Mouse (Mus musculus): ENCODE measurements around the gene Tuft1. TPM values are rescaled to one million over a fixed set of nuclear protein-coding genes. Genes with fewer than 3 reads are reported as not detected.

Tuft1 gene
- total RNA-seq, 2 experiments from 2014 or later, result 1.3 to 1.6 TPM

Other genes with a start within 250 kb of the Tuft1 start
- 10 to 100 TPM; 35.1 to 37.9 TPM for gene Tdrkh, start 245.6 kb downstream of the Tuft1 start, total RNA-seq (2021)
- gene Mrpl9, start 215.6 kb downstream of the Tuft1 start, total RNA-seq (2021), result 10 to 100 TPM; 37.8 to 38.9 TPM
- not detected for gene Oaz3, start 215.0 kb downstream of the Tuft1 start, total RNA-seq (2021)
- gene Celf3, start 180.6 kb downstream of the Tuft1 start, total RNA-seq (2021), result 100 to 1,000 TPM; 166 to 170 TPM
- gene Riiad1, start 178.5 kb downstream of the Tuft1 start, total RNA-seq (2021), result 1 to 10 TPM; 4.2 to 5.3 TPM
- gene Snx27, start 76.2 kb downstream of the Tuft1 start, total RNA-seq (2021), result 10 to 100 TPM; 95.8 to 98.3 TPM
- not detected for gene Gm10972, start 15.8 kb downstream of the Tuft1 start, total RNA-seq (2021)
- gene Selenbp2, start 34.7 kb upstream of the Tuft1 start, total RNA-seq (2021), result 1 to 10 TPM in 1 of 2 experiments, not detected in 1; 1.1 TPM
- gene Cgn, start 127.6 kb upstream of the Tuft1 start, total RNA-seq (2021), result 1 to 10 TPM; 3.3 to 3.4 TPM
- gene Pogz, start 178.7 kb upstream of the Tuft1 start, total RNA-seq (2021), result 10 to 100 TPM; 57.4 to 58.1 TPM
- gene Psmb4, start 228.1 kb upstream of the Tuft1 start, total RNA-seq (2021), result 100 to 1,000 TPM; 263 to 284 TPM

All from left cerebral cortex, postnatal 25 days (tissue).